Mouse (Mus musculus): ENCODE results near the gene Kcnmb1. TPM values are rescaled to one million over a fixed set of nuclear protein-coding genes. Genes with fewer than 3 reads are reported as not detected.

The Kcnmb1 gene
- total RNA-seq (2023; ENCODE audit: inconsistent age) = not detected in 4 replicates

GRCm38 (mm10) chr11:33962688-33963407 lies at the start of gene Kcnmb1:
Gene Kcnmb1 (plus strand): TSS chr11:33963013.

GRCm38 (mm10) chr11:33992938-33993337 lies 30.1 kb downstream of the Kcnmb1 start, which contains the start of gene Kcnip1:
Gene Kcnip1 (minus strand): TSS chr11:33993152.

Other genes with a start within 250 kb of the Kcnmb1 start
- gene Kcnip1, start 30.1 kb downstream of the Kcnmb1 start, total RNA-seq (2023; ENCODE audit: inconsistent age) = not detected in 4 replicates
- gene Lcp2, start 83.9 kb downstream of the Kcnmb1 start, total RNA-seq (2023; ENCODE audit: inconsistent age) = 1.4 to 6.4 TPM (median 2.0 TPM) in 4 replicates
- not detected in 4 replicates for gene 4930469K13Rik, start 135.5 kb downstream of the Kcnmb1 start, total RNA-seq (2023; ENCODE audit: inconsistent age)
- 0.21 to 0.29 TPM in 2 of 4 replicates, not detected in the others for gene Foxi1, start 245.1 kb downstream of the Kcnmb1 start, total RNA-seq (2023; ENCODE audit: inconsistent age)